In the genomic region with DNA sequence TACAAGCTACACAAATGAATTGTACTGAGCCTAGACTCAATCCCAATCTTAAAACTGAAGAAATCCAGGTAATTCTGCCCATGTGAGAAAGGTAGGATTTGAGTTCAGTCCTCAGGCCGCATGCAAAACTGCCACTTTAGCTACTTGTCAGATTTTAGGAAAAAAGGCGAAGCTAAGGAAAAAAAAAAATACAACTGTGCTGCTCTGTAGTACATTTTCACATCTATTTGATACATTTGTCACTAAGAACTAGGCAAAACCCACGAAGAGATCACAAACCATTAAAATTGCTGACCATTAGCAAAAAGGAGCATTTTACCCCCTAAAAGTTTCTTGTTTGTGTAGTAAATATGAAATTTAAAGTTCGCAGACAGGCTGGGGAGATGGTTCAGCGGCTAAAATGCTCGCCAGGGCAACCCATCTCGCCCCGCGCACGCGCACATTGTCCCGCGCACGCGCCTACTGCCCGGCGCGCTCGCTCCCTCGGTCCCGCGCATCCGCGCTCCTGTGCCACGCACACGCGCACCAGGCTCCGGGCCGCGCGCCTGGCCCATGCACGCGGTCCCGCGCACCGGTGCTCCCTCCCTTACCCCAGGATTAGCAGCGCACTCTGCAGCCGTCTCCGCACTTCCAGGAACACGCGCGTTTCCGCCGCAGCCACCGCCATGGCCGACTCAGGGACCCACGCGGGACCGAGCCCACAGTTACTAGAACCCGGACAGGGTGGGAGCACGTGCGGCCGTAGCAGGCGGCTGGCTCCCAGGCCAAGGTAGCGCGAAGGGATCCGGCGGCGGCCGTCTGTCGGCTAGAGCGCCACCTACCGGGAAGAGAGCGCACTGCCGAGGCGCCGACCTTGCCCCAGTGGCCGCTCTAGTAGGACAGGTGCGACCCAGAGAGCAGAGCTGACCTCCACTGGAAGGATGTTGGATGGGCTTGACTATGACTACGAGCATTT, we compare ENCODE assay signal across 7 mouse cellular contexts. TPM values are rescaled to one million over a fixed set of nuclear protein-coding genes. Genes with fewer than 3 reads are reported as not detected.
A peak's percentile ranks its signal among the peaks of the same experiment; 100 is the strongest.
DNase-seq lines count a peak whose midpoint lies in the region; ATAC-seq lines count a peak whose summit lies in the region.

A gene (minus strand): TSS at position 800 of the 955 bp plus-strand sequence.

- H3K4me2 ChIP-seq in embryonic facial prominence, embryonic 11.5 days (ENCODE audit: low read depth, low read length) = peak within 1 kb of the TSS; percentile 63
- H3K4me2 ChIP-seq in midbrain, embryonic 12.5 days (replicated peaks) = peak within 1 kb of the TSS; percentile 56

- peak within 1 kb of the TSS; percentile 68 for H3K4me3 ChIP-seq in embryonic facial prominence, embryonic 11.5 days (ENCODE audit: low read depth, low read length)
- peak within 1 kb of the TSS; percentile 73 for H3K4me3 ChIP-seq in limb, embryonic 10.5 days
- peak within 1 kb of the TSS; percentile 70 for H3K4me3 ChIP-seq in midbrain, embryonic 12.5 days

- no peaks in the 10 kb centered on the region for H3K36me3 ChIP-seq in embryonic facial prominence, embryonic 11.5 days (replicated peaks; ENCODE audit: control insufficient read depth, insufficient read depth, low read depth, low read length)
- H3K36me3 ChIP-seq in limb, embryonic 10.5 days = no peaks in the 10 kb centered on the region
- no peaks in the 10 kb centered on the region for H3K36me3 ChIP-seq in midbrain, embryonic 12.5 days

- peak within 1 kb of the TSS; percentile 47; the same call in 1 of the 2 replicates for H3K27ac ChIP-seq in embryonic facial prominence, embryonic 11.5 days (replicated peaks; ENCODE audit: low read depth, low read length)
- peak within 1 kb of the TSS; percentile 94 for H3K27ac ChIP-seq in limb, embryonic 10.5 days
- H3K27ac ChIP-seq in midbrain, embryonic 12.5 days (replicated peaks) = peak within 1 kb of the TSS; percentile 71

- H3K4me1 ChIP-seq in embryonic facial prominence, embryonic 11.5 days (ENCODE audit: control insufficient read depth, insufficient read depth, low read length) = no peaks in the 10 kb centered on the region
- peaks cover 4% of the 10 kb centered on the region; the same call in 1 of the 2 replicates for H3K4me1 ChIP-seq in limb, embryonic 10.5 days
- H3K4me1 ChIP-seq in midbrain, embryonic 12.5 days = peaks cover 7% of the 10 kb centered on the region; the same call in 1 of the 2 replicates

- no peaks in the 10 kb centered on the region for H3K9me3 ChIP-seq in embryonic facial prominence, embryonic 11.5 days (replicated peaks; ENCODE audit: control insufficient read depth, low read length)
- no peaks in the 10 kb centered on the region for H3K9me3 ChIP-seq in limb, embryonic 10.5 days (replicated peaks)
- no peaks in the 10 kb centered on the region for H3K9me3 ChIP-seq in midbrain, embryonic 12.5 days

- 2% methylated on average over 70 of the region's 70 CpGs for WGBS in embryonic facial prominence, embryonic 11.5 days
- 2% methylated on average over 70 of the region's 70 CpGs for WGBS in limb, embryonic 10.5 days
- 2% methylated on average over 70 of the region's 70 CpGs for WGBS in midbrain, embryonic 12.5 days

- peak; percentile 88 for ATAC-seq in embryonic facial prominence, embryonic 11.5 days (replicated peaks; ENCODE audit: insufficient number of reproducible peaks, low FRiP score, low TSS enrichment, low read depth)
- ATAC-seq in midbrain, embryonic 12.5 days (ENCODE audit: low FRiP score, low read depth) = peak; percentile 80

- H3K9ac ChIP-seq in embryonic facial prominence, embryonic 11.5 days (replicated peaks; ENCODE audit: low read length) = peak within 1 kb of the TSS; percentile 89
- H3K9ac ChIP-seq in midbrain, embryonic 12.5 days (replicated peaks) = peak within 1 kb of the TSS; percentile 68

- DNase-seq in adrenal gland, postnatal 25 days = peak; percentile 90
- peak; percentile 86 for DNase-seq in embryonic facial prominence, embryonic 11.5 days (ENCODE audit: low spot score)
- peak; percentile 99 for DNase-seq in heart, adult 11 months
- DNase-seq in kidney, adult 18-20 months = peak; percentile 91
- DNase-seq in limb, embryonic 10.5 days (ENCODE audit: low spot score) = peak; percentile 90
- DNase-seq in skeletal muscle tissue, adult 2 months (ENCODE audit: low read depth, low spot score) = peak; percentile 82

- peaks cover 2% of the 10 kb centered on the region; the same call in 1 of the 2 replicates for H3K27me3 ChIP-seq in embryonic facial prominence, embryonic 11.5 days (ENCODE audit: control insufficient read depth, insufficient read depth, low read length)
- H3K27me3 ChIP-seq in limb, embryonic 10.5 days (ENCODE audit: low read depth, poor library complexity, severe bottlenecking) = peaks cover 17% of the 10 kb centered on the region
- peaks cover 10% of the 10 kb centered on the region for H3K27me3 ChIP-seq in midbrain, embryonic 12.5 days

RNA-seq across cellular contexts. Expression of the gene that starts here (rescaled TPM):
- total RNA-seq in adrenal gland, postnatal 25 days (2021) = 3.1 and 3.3 TPM in 2 replicates
- polyA plus RNA-seq in embryonic facial prominence, embryonic 11.5 days (2014; fragmentation: Nextera tagmentation; extraction: Ambion mirVana) = 5.9 and 7.3 TPM in 2 replicates
- polyA plus RNA-seq in limb, embryonic 10.5 days (2016; fragmentation: Nextera tagmentation; extraction: Ambion mirVana) = 6.8 and 7.8 TPM in 2 replicates
- polyA plus RNA-seq in midbrain, embryonic 12.5 days (2016; fragmentation: Nextera tagmentation; extraction: Ambion mirVana) = 5.8 and 6.6 TPM in 2 replicates

Comparison
In these comparisons a context has a peak if more than half of its experiments do, and no peak if none do; other contexts are left out.
1. Peak in every context shown above with its lines: DNase-seq, ATAC-seq, H3K4me3 ChIP-seq and H3K27ac ChIP-seq.